Mouse (Mus musculus): ENCODE measurements around the gene Abce1. TPM values are rescaled to one million over a fixed set of nuclear protein-coding genes. Genes with fewer than 3 reads are reported as not detected.

Gene Abce1
- polyA plus RNA-seq (2014; fragmentation: Nextera tagmentation; extraction: Ambion mirVana): 99.4 and 110 TPM in 2 replicates

DNA sequence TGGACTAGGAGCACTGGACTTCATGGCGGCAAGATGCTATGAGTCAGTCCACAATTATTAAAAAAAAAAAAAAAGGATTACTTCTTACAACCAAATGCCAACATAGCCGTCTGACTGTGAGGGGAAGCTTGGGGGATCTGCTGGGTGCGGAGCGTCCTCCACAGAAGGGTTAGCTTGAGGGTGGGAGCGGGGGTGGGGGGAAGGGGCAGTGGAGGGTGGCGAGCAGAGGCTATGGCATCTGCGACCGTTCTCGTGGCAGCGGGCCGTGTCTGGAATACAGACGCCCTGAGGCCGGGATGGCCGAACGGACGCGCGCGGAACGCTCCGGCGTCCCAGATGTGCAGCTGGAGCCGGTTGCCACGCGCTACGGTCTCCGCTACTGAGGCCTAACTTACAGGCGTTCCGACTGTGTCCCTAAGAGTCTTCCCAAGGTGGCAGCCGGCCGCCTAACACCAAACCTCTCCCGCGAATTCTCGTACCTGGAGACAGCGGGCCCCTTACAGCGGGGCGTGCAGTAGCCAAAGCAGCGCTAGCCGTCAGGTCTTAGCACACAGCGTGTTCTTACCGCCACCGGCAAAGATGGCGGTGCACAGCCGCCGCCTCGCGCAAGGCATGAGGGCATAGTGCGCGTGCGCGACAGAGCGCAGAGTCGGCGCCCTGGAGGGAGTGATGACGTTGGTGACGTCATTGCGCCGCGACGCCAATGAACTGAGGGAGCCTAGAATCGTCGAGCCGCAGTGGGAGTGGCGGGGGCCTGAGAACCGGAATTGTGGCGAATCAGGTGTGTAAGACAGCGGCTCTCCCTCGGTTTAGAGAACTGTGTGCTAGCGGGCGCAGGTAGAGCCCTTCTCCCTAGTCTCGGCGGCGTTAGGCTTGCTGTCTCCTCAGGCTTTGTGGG lies at the start of gene Abce1, which contains the start of gene Anapc10:
Gene Abce1, minus strand, starts transcription at position 677 of the 898 bp plus-strand sequence.
Gene Anapc10, plus strand, starts transcription at position 757 of the 898 bp plus-strand sequence.
- Histone ChIP-seq H3K27me3 (ENCODE audit: control insufficient read depth, insufficient read depth, low read length) (no peaks in the 10 kb centered on the region), H3K4me2 (replicated peaks; ENCODE audit: low read depth, low read length) (peak within 1 kb of the TSS; percentile 72), H3K27ac (ENCODE audit: low read length) (peak within 1 kb of the TSS; percentile 71), H3K9me3 (ENCODE audit: control insufficient read depth, low read depth, low read length) (no peaks in the 10 kb centered on the region), H3K9ac (replicated peaks; ENCODE audit: low read depth, low read length) (peak within 1 kb of the TSS; percentile 87), H3K36me3 (ENCODE audit: control insufficient read depth, insufficient read depth, low read length) (peaks cover 16% of the 10 kb centered on the region), H3K4me3 (ENCODE audit: low read depth, low read length) (peak within 1 kb of the TSS; percentile 97), H3K4me1 (ENCODE audit: control insufficient read depth, insufficient read depth, low read length) (peaks cover 5% of the 10 kb centered on the region; the same call in 1 of the 2 replicates)
- WGBS: 0% methylated on average over 73 of the region's 73 CpGs
- peak; percentile 100 for ATAC-seq (ENCODE audit: insufficient number of reproducible peaks, insufficient read depth, low FRiP score, low read depth)

GRCm38 (mm10) chr8:79750305-79750704 lies 38.8 kb upstream of the Abce1 start:
- no peak overlapping the region for H3K9ac ChIP-seq (replicated peaks; ENCODE audit: low read depth, low read length)
- no peak overlapping the region for H3K27ac ChIP-seq (ENCODE audit: low read length)
- no peaks in the 10 kb centered on the region for H3K9me3 ChIP-seq (ENCODE audit: control insufficient read depth, low read depth, low read length)
- 61% methylated on average over 2 of the region's 2 CpGs for WGBS
- no peak for ATAC-seq (ENCODE audit: insufficient number of reproducible peaks, insufficient read depth, low FRiP score, low read depth)
- H3K4me1 ChIP-seq (ENCODE audit: control insufficient read depth, insufficient read depth, low read length): no peaks in the 10 kb centered on the region
- no peak overlapping the region for H3K4me2 ChIP-seq (replicated peaks; ENCODE audit: low read depth, low read length)
- no peak overlapping the region for H3K4me3 ChIP-seq (ENCODE audit: low read depth, low read length)
- H3K36me3 ChIP-seq (ENCODE audit: control insufficient read depth, insufficient read depth, low read length): no peaks in the 10 kb centered on the region
- H3K27me3 ChIP-seq (ENCODE audit: control insufficient read depth, insufficient read depth, low read length): no peaks in the 10 kb centered on the region

DNA sequence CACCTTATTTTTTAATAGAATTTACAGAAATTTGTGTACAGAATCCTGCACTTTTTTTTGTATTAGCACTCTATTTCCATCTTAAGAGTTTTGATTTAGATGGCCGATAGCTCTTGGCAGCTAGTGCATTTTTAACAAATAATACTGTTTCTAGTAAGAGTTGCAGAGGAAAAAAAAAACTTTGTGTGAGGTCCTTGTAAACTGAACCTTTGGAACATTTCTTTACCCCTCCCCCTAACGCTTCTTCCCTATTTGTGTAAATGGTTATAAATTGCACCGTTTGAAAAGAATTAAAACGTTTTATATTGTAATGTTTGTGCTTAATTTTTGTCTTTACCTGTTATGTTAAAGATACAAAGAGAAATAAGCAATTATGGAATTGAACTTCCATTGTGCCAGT lies 37.1 kb upstream of the Abce1 start:
- Histone ChIP-seq H3K27me3 (ENCODE audit: control insufficient read depth, insufficient read depth, low read length) (no peaks in the 10 kb centered on the region), H3K9ac (replicated peaks; ENCODE audit: low read depth, low read length) (no peak overlapping the region), H3K4me3 (ENCODE audit: low read depth, low read length) (no peak overlapping the region), H3K27ac (ENCODE audit: low read length) (no peak overlapping the region), H3K4me1 (ENCODE audit: control insufficient read depth, insufficient read depth, low read length) (no peaks in the 10 kb centered on the region), H3K4me2 (replicated peaks; ENCODE audit: low read depth, low read length) (no peak overlapping the region), H3K9me3 (ENCODE audit: control insufficient read depth, low read depth, low read length) (no peaks in the 10 kb centered on the region), H3K36me3 (ENCODE audit: control insufficient read depth, insufficient read depth, low read length) (no peaks in the 10 kb centered on the region)
- WGBS: 63% methylated on average over 4 of the region's 4 CpGs
- no peak for ATAC-seq (ENCODE audit: insufficient number of reproducible peaks, insufficient read depth, low FRiP score, low read depth)

- no peak overlapping the region for H3K27ac ChIP-seq (ENCODE audit: low read length)
- no peak overlapping the region for H3K4me2 ChIP-seq (replicated peaks; ENCODE audit: low read depth, low read length)
- H3K9me3 ChIP-seq (ENCODE audit: control insufficient read depth, low read depth, low read length): no peaks in the 10 kb centered on the region
- no peaks in the 10 kb centered on the region for H3K4me1 ChIP-seq (ENCODE audit: control insufficient read depth, insufficient read depth, low read length)
- no peaks in the 10 kb centered on the region for H3K27me3 ChIP-seq (ENCODE audit: control insufficient read depth, insufficient read depth, low read length)
- 62% methylated on average over 2 of the region's 2 CpGs for WGBS
- H3K4me3 ChIP-seq (ENCODE audit: low read depth, low read length): no peak overlapping the region
- no peaks in the 10 kb centered on the region for H3K36me3 ChIP-seq (ENCODE audit: control insufficient read depth, insufficient read depth, low read length)
- ATAC-seq (ENCODE audit: insufficient number of reproducible peaks, insufficient read depth, low FRiP score, low read depth): no peak
- H3K9ac ChIP-seq (replicated peaks; ENCODE audit: low read depth, low read length): no peak overlapping the region
Observed at GRCm38 (mm10) chr8:79748171-79748570, 36.6 kb upstream of the Abce1 start.

- Histone ChIP-seq H3K9me3 (ENCODE audit: control insufficient read depth, low read depth, low read length) (no peaks in the 10 kb centered on the region), H3K27ac (ENCODE audit: low read length) (no peak overlapping the region), H3K4me1 (ENCODE audit: control insufficient read depth, insufficient read depth, low read length) (no peaks in the 10 kb centered on the region), H3K4me2 (replicated peaks; ENCODE audit: low read depth, low read length) (no peak overlapping the region), H3K4me3 (ENCODE audit: low read depth, low read length) (no peak overlapping the region), H3K36me3 (ENCODE audit: control insufficient read depth, insufficient read depth, low read length) (no peaks in the 10 kb centered on the region; the same call in 1 of the 2 replicates), H3K27me3 (ENCODE audit: control insufficient read depth, insufficient read depth, low read length) (no peaks in the 10 kb centered on the region), H3K9ac (replicated peaks; ENCODE audit: low read depth, low read length) (no peak overlapping the region)
- 16% methylated on average over 2 of the region's 2 CpGs for WGBS
- ATAC-seq (ENCODE audit: insufficient number of reproducible peaks, insufficient read depth, low FRiP score, low read depth): no peak
Observed at GRCm38 (mm10) chr8:79734304-79734703, 22.8 kb upstream of the Abce1 start.

GRCm38 (mm10) chr8:79727900-79728299 lies 16.4 kb upstream of the Abce1 start:
- Histone ChIP-seq H3K9me3 (ENCODE audit: control insufficient read depth, low read depth, low read length) (no peaks in the 10 kb centered on the region), H3K36me3 (ENCODE audit: control insufficient read depth, insufficient read depth, low read length) (peaks cover 5% of the 10 kb centered on the region; the same call in 1 of the 2 replicates), H3K27ac (ENCODE audit: low read length) (no peak overlapping the region), H3K4me2 (replicated peaks; ENCODE audit: low read depth, low read length) (no peak overlapping the region), H3K9ac (replicated peaks; ENCODE audit: low read depth, low read length) (no peak overlapping the region), H3K4me1 (ENCODE audit: control insufficient read depth, insufficient read depth, low read length) (no peaks in the 10 kb centered on the region), H3K4me3 (ENCODE audit: low read depth, low read length) (no peak overlapping the region), H3K27me3 (ENCODE audit: control insufficient read depth, insufficient read depth, low read length) (no peaks in the 10 kb centered on the region)
- no peak for ATAC-seq (ENCODE audit: insufficient number of reproducible peaks, insufficient read depth, low FRiP score, low read depth)
- 87% methylated on average over 1 of the region's 1 CpGs for WGBS

DNA sequence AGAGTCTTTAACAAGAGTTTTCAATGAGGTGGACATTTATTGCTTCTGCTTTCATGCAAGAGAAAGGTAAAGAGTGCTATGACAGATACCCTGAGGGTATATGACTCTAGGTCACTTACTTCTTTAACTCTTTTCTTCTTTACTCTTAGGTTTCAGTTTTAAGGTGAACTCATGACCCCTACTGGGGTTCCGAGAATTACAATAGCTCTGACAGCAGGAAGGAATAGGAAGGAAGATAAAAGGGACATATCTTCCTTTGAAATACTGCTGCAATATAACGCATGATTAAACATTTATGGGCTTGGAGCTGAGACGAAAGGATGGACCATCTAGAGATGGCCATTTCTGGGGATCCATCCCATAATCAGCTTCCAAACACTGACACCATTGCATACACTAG lies 13.0 kb upstream of the Abce1 start:
- Histone ChIP-seq H3K4me3 (ENCODE audit: low read depth, low read length) (no peak overlapping the region), H3K36me3 (ENCODE audit: control insufficient read depth, insufficient read depth, low read length) (peaks cover 13% of the 10 kb centered on the region; the same call in 1 of the 2 replicates), H3K4me2 (replicated peaks; ENCODE audit: low read depth, low read length) (no peak overlapping the region), H3K4me1 (ENCODE audit: control insufficient read depth, insufficient read depth, low read length) (no peaks in the 10 kb centered on the region), H3K9me3 (ENCODE audit: control insufficient read depth, low read depth, low read length) (no peaks in the 10 kb centered on the region), H3K9ac (replicated peaks; ENCODE audit: low read depth, low read length) (no peak overlapping the region), H3K27me3 (ENCODE audit: control insufficient read depth, insufficient read depth, low read length) (no peaks in the 10 kb centered on the region), H3K27ac (ENCODE audit: low read length) (no peak overlapping the region)
- 72% methylated on average over 3 of the region's 3 CpGs for WGBS
- ATAC-seq (ENCODE audit: insufficient number of reproducible peaks, insufficient read depth, low FRiP score, low read depth): no peak

DNA sequence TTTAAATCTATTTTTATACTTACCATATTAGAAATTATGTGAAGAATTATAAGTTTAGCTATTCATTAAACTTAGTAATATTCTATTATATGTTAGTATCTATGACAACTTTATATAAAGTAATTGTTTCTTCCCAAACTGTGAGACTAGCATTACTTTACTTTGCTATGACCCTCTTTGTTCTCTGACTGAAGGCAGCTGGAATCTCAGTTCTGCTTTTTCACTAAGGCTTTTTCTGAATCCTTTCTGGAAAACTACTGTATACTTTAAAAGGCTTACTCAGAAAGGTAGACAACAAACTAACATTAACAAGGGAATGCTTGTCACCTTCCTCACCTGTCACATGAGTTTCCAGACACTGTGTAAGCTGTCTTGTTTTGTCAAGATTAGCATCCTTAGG lies 11.8 kb upstream of the Abce1 start:
- no peak for ATAC-seq (ENCODE audit: insufficient number of reproducible peaks, insufficient read depth, low FRiP score, low read depth)
- Histone ChIP-seq H3K4me3 (ENCODE audit: low read depth, low read length) (no peak overlapping the region), H3K36me3 (ENCODE audit: control insufficient read depth, insufficient read depth, low read length) (peaks cover 13% of the 10 kb centered on the region; the same call in 1 of the 2 replicates), H3K27me3 (ENCODE audit: control insufficient read depth, insufficient read depth, low read length) (no peaks in the 10 kb centered on the region), H3K4me2 (replicated peaks; ENCODE audit: low read depth, low read length) (no peak overlapping the region), H3K27ac (ENCODE audit: low read length) (no peak overlapping the region), H3K9me3 (ENCODE audit: control insufficient read depth, low read depth, low read length) (no peaks in the 10 kb centered on the region), H3K9ac (replicated peaks; ENCODE audit: low read depth, low read length) (no peak overlapping the region), H3K4me1 (ENCODE audit: control insufficient read depth, insufficient read depth, low read length) (no peaks in the 10 kb centered on the region)
